Mouse (Mus musculus) megakaryocyte, embryonic 14.5 days (primary cell): ENCODE data around the gene Ngb.

Experiments used
- FLI1 ChIP-seq: IDR thresholded peaks from 2 replicates; pipeline ENCODE4 v1.6.1; 2012; ENCODE audit warnings: low read length, inconsistent platforms, mixed read lengths
- GATA1 ChIP-seq: IDR thresholded peaks from 3 replicates; pipeline ENCODE4 v1.6.1; 2012; ENCODE audit warnings: mixed read lengths, low read length, inconsistent platforms, borderline replicate concordance

- no peak for TF ChIP-seq GATA1
- no peak for TF ChIP-seq FLI1
These were observed 29.3 kb upstream of the Ngb start for GRCm38 (mm10) chr12:87131619-87132018.
